Mouse (Mus musculus) skeletal muscle tissue, postnatal 0 days (tissue): Measurements from ENCODE around the gene Olfr1019. TPM values are rescaled to one million over a fixed set of nuclear protein-coding genes. Genes with fewer than 3 reads are reported as not detected.

Source experiments
- polyA plus RNA-seq: library from polyadenylated mRNA; unstranded; fragments of >200 nt; fragmentation: Nextera tagmentation; extraction: Ambion mirVana; gene quantifications from 2 replicates; pipeline ENCODE4 v1.2.1, GENCODE M21; 2015

Gene Olfr1019
- not detected in 2 replicates for polyA plus RNA-seq

GRCm38 (mm10) chr2:85845383-85845782 lies at the start of gene Olfr1019:
Olfr1019 (minus strand) TSS chr2:85845483.

DNA sequence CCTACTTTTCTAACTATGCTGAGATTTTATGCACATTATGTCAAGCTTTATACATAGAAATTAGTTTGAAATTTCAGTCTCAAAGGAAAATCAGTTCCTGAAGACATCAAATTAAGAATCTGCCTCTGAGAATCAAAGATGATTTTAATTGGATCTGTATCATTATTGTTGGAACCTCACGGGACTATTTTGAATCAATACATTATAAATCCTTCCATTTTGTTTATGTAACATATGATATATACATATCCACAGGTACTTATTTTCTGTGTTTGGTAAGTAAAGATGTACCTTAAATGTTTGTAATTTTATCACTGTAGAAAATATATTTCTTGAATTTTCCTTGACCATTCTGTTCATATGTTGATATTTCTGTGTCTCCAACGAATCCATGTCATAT lies 40.1 kb upstream of the Olfr1019 start, which contains the start of gene Olfr1023:
Olfr1023 (plus strand) TSS at position 301 of the 400 bp plus-strand sequence.

GRCm38 (mm10) chr2:85868294-85868693 lies 23.0 kb upstream of the Olfr1019 start, which contains the start of gene Olfr1022:
Olfr1022 (plus strand) TSS chr2:85868594.

DNA sequence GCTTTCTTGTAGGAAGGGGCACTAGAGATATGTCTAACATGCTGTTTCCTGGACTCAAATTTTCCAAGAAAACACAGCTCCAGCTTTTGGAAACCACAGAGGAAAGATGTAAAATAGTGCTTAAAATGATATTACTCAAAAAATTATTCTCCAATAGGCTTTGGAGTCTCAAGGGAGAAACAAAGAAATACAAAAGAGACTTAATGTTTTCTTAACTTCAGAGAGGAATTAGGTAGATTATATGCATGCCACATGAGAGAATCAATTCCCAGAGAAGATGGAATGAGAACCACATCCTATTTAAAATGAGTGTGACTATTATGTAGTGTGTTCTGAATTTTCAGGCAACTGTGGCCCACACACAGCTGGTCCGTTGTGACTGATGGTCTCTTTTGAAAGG lies 1.4 kb upstream of the Olfr1019 start, which contains the start of gene Olfr1020:
Olfr1020 (plus strand) TSS at position 301 of the 400 bp plus-strand sequence.

GRCm38 (mm10) chr2:85818179-85818578 lies 27.1 kb downstream of the Olfr1019 start, which contains the start of gene Olfr1018:
Olfr1018 (plus strand) TSS chr2:85818479.

DNA sequence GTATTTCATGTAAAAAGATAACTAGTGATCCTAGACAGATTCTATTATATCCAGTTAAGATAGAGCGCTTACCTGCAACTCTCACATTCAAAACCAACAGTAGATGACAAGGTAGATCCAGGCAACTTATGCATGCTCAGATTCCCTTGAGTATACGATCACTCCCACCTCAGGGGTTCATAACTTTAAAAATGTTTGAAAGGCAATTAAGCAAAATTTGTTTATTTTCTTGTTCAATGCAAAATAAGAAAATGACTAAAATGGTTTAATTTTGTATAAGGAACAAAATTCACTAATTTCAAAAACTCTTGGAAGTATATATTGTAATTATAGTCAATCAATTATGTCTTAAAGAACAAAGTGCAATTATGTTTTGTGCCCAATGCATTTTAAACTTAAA lies 42.8 kb downstream of the Olfr1019 start, which contains the start of gene Olfr1016:
Olfr1016 (minus strand) TSS at position 101 of the 400 bp plus-strand sequence.

Other genes with a start within 250 kb of the Olfr1019 start
- gene Olfr1000, start 233.6 kb downstream of the Olfr1019 start, polyA plus RNA-seq, result not detected in 2 replicates
- not detected in 2 replicates for gene Olfr1002, start 194.8 kb downstream of the Olfr1019 start, polyA plus RNA-seq
- gene Olfr154, start 181.0 kb downstream of the Olfr1019 start, polyA plus RNA-seq, result not detected in 2 replicates
- not detected in 2 replicates for gene Olfr1006, start 166.7 kb downstream of the Olfr1019 start, polyA plus RNA-seq
- not detected in 2 replicates for gene Olfr1008, start 156.1 kb downstream of the Olfr1019 start, polyA plus RNA-seq
- gene Olfr1009, start 130.1 kb downstream of the Olfr1019 start, polyA plus RNA-seq, result not detected in 2 replicates
- gene Olfr1012, start 82.7 kb downstream of the Olfr1019 start, polyA plus RNA-seq, result not detected in 2 replicates
- gene Olfr1013, start 78.4 kb downstream of the Olfr1019 start, polyA plus RNA-seq, result not detected in 2 replicates
- gene Olfr1014, start 72.8 kb downstream of the Olfr1019 start, polyA plus RNA-seq, result not detected in 2 replicates
- not detected in 2 replicates for gene Olfr1015, start 63.5 kb downstream of the Olfr1019 start, polyA plus RNA-seq
- gene Olfr1016, start 42.9 kb downstream of the Olfr1019 start, polyA plus RNA-seq, result not detected in 2 replicates
- not detected in 2 replicates for gene Olfr1018, start 27.0 kb downstream of the Olfr1019 start, polyA plus RNA-seq
- not detected in 2 replicates for gene Olfr1020, start 1.5 kb upstream of the Olfr1019 start, polyA plus RNA-seq
- not detected in 2 replicates for gene Olfr1022, start 23.1 kb upstream of the Olfr1019 start, polyA plus RNA-seq
- not detected in 2 replicates for gene Olfr1023, start 40.2 kb upstream of the Olfr1019 start, polyA plus RNA-seq
- gene Olfr1024, start 59.6 kb upstream of the Olfr1019 start, polyA plus RNA-seq, result not detected in 2 replicates
- gene Olfr1025-ps1, start 69.7 kb upstream of the Olfr1019 start, polyA plus RNA-seq, result not detected in 2 replicates
- not detected in 2 replicates for gene Olfr1026, start 76.1 kb upstream of the Olfr1019 start, polyA plus RNA-seq
- not detected in 2 replicates for gene Olfr1028, start 105.0 kb upstream of the Olfr1019 start, polyA plus RNA-seq
- gene Olfr1029, start 128.4 kb upstream of the Olfr1019 start, polyA plus RNA-seq, result not detected in 2 replicates
- not detected in 2 replicates for gene Olfr1030, start 133.8 kb upstream of the Olfr1019 start, polyA plus RNA-seq
- not detected in 2 replicates for gene Olfr1031, start 144.8 kb upstream of the Olfr1019 start, polyA plus RNA-seq
- not detected in 2 replicates for gene Olfr1032, start 160.1 kb upstream of the Olfr1019 start, polyA plus RNA-seq
- 0.53 and 2.5 TPM in 2 replicates for gene Olfr1033, start 175.2 kb upstream of the Olfr1019 start, polyA plus RNA-seq
- gene Olfr1034, start 200.4 kb upstream of the Olfr1019 start, polyA plus RNA-seq, result not detected in 2 replicates
- gene Olfr1036, start 228.5 kb upstream of the Olfr1019 start, polyA plus RNA-seq, result not detected in 2 replicates
- gene Olfr1037, start 241.9 kb upstream of the Olfr1019 start, polyA plus RNA-seq, result not detected in 2 replicates